Mouse (Mus musculus) retina, adult 2 months (tissue): ENCODE data around the gene Secisbp2.
"Not testable (repeated sequence)": the region's sequence is repeated elsewhere in the genome, so short reads cannot be mapped to it uniquely, and the experiment has no call there.

Experiments used
- DNase-seq: peaks from one replicate; pipeline ENCODE4 v3.0.0-alpha.2; 2012; ENCODE audit warnings: low read depth, low spot score

The Secisbp2 gene

DNA sequence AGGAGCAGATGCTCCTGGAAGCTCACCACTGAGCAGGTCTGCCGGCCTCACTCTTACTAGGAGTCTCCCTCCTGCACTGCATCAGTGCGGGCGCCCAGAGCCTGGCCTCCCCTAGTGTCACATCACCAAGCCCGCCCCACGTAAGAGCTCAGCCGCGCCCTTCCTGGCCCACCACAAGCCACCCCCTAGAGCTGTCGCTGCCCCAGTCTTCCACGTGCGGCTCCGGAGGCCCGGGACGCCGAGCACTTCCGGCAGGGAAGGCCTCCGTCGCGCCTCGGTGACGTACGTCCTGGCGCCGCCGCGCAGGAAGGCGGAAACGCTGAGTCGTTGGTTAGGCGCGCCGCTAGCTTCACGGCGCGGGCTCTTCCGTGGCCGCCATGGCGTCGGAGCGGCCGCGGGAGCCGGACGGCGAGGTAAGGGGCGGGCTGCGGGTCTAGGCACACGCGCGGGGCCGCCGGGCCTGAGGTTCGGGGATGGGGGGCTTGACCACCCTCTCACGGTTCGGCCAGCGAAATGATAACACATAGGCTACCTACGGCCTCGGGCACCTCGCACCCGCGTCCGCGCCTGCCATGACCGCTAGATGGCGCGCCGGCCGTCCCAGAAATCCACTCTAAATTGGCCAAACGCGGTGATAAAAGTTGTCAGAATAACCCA lies at the start of gene Secisbp2:
Gene Secisbp2, plus strand, starts transcription at position 290 of the 657 bp plus-strand sequence.
- DNase-seq: peak; percentile 83

DNA sequence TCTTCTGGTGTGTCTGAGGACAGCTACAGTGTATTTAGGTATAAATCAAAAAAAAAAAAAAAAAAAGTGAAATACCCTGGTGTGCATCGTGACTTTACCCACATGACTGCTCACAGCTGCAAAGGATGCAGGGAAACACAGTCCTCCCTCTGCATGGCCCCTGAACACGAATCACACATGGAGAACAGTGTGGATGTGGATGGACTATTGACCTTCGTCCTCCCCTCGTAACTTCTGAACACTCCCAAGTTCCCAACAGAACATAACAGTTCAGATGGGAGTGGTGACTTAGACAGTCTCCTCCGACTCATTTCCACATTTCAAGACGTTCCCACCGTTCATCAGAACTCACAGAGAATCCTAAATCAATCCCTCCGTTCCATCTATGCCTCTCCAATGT lies 48.7 kb upstream of the Secisbp2 start:
- no peak for DNase-seq

- DNase-seq: peak; percentile 16
These were observed 48.1 kb upstream of the Secisbp2 start for GRCm38 (mm10) chr13:51603221-51603893.

- no peak for DNase-seq
These were observed 47.6 kb upstream of the Secisbp2 start for GRCm38 (mm10) chr13:51603894-51604244.

DNA sequence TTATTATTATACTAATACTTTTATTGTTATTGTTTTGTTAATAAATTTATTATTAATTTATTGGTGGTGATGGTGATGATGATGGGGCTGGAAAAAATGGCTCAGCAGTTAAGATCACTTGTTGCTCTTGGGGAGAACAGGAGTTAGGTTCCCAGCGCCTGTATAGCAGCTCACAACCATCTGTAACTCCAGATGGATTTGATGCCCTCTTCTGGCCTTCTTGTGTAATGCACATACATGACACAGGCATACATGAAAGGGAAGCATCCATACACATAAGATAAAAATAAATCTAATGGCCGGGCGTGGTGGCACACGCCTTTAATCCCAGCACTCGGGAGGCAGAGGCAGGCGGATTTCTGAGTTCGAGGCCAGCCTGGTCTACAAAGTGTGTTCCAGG lies 42.3 kb upstream of the Secisbp2 start:
- no peak for DNase-seq

GRCm38 (mm10) chr13:51611060-51611459 lies 40.4 kb upstream of the Secisbp2 start:
- no peak for DNase-seq

GRCm38 (mm10) chr13:51611500-51611899 lies 40.0 kb upstream of the Secisbp2 start:
- no peak for DNase-seq

GRCm38 (mm10) chr13:51615815-51616214 lies 35.7 kb upstream of the Secisbp2 start:
- DNase-seq: no peak

- no peak for DNase-seq
These were observed 35.0 kb upstream of the Secisbp2 start for GRCm38 (mm10) chr13:51616417-51617044.

- no peak for DNase-seq
These were observed 34.2 kb upstream of the Secisbp2 start for GRCm38 (mm10) chr13:51617306-51617705.

GRCm38 (mm10) chr13:51617861-51618260 lies 33.6 kb upstream of the Secisbp2 start:
- peak; percentile 6 for DNase-seq

- no peak for DNase-seq
These were observed 32.9 kb upstream of the Secisbp2 start for GRCm38 (mm10) chr13:51618602-51619001.

DNA sequence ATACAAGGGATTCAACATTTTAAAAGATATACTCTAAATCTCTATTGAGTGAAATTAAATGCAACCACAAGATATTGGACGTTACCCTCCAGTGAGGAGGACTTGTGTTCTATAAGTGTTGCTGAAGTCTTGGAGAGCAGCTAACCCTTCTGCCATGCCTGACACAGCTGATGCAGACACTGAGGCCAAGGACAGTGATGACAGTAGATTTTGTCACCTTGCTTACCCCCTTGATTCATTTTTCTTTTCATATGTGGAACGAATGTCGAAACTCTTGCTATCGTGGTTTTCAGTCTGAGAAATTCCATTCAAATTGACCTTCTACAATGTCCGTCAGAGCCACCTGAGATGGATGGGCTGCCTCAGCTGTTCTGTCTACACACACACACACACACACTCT lies 28.9 kb upstream of the Secisbp2 start:
- no peak for DNase-seq

- DNase-seq: no peak
These were observed 27.8 kb upstream of the Secisbp2 start for GRCm38 (mm10) chr13:51623678-51624077.

DNA sequence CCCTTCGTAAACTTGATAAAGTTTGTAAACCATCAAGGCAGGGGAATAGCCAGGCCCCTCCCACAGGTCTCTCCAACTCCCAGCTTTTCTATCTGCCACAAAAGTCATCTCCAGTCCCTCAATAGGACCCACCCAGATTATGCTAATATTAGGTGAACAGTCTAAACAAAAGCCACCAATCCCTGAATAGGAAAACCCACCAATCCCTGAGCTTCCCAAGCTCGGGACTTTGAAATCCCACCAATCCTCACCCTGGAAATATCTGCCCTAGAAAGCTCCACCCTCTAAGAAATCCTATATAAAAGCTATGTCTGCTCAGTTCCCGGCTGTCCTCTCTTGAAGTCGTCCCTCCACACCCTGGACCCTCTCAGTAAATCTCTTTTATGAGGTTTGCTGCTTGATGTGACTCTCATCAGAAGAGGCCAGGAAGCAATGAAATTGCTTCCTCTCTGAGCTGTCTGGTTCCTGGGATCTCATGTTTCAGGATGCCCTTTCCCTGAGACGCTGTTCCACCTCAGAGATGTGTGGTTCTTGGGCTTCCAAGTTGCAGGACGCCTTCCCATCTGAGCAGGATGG lies 23.1 kb upstream of the Secisbp2 start:
- no peak for DNase-seq

- DNase-seq: no peak
These were observed 20.0 kb upstream of the Secisbp2 start for GRCm38 (mm10) chr13:51631354-51631992.

DNA sequence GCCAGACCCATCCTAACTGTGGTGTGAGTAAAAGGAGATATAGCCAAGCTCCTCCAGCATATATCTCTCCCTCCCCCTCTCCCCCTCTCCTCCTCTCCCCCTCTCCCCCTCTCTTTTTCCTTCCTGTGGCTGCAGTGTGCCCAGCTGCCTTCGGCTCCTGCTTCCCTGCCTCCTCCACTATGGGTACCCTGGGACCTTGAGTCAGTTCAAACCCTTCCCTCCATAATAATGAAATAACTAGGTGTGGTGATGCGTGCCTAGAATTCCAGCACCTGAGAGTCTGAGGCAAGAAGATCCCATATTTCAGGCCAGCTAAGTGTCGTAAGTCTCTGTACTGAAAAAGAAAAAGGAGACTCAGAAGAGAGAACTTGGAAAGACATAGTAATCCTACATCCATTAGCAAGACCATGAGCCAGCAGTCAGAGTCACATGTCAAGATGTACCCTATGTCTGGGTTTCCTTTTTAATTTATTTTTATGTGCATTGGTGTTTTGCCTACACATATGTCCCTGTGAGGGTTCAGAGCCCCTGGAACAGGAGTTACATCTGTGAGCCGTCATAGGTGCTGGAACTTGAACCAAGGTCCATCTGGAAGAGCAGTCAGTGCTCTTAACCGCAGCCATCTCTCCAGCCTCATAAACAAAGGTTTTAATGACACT lies 18.8 kb upstream of the Secisbp2 start:
- no peak for DNase-seq

GRCm38 (mm10) chr13:51635384-51635783 lies 16.1 kb upstream of the Secisbp2 start:
- not testable (repeated sequence) for DNase-seq

DNA sequence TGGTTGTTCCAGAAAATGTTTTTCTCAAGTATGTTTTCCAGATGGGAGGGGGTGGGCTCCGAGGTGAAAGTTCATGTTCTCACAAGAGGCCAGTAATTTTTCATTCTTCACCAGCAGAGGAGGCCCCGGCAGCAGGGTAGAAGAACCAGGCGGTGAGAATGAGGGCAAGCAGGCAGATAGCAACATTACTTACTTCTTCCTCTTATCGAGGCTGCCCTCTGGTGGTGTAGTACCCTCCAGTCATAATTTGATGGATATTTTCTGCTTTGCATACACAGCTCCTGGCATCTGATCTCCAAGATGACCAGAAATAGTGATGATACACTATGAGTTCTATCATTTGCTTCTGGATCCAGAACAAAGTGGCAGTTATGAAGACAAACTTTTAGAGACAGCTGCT lies 12.5 kb upstream of the Secisbp2 start:
- DNase-seq: no peak

DNA sequence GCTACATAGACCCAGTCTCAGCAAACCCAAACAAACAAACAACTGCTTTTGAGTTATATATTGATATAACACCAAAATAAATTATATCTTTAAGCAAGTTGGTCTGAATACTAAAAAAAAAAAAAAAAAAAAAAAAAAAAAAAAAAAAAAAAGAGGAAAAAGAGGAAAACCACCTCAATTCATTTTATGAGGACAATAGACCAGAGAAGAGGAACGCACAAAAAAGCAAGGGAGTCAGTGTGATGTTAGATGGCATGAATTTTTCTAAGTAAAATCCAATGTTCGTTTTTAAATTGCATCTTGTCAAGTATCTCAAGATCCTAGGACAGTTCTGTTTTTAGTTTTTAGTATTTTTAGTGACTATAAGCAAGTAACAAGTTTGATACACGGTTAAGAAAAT lies 10.1 kb upstream of the Secisbp2 start:
- no peak for DNase-seq

DNA sequence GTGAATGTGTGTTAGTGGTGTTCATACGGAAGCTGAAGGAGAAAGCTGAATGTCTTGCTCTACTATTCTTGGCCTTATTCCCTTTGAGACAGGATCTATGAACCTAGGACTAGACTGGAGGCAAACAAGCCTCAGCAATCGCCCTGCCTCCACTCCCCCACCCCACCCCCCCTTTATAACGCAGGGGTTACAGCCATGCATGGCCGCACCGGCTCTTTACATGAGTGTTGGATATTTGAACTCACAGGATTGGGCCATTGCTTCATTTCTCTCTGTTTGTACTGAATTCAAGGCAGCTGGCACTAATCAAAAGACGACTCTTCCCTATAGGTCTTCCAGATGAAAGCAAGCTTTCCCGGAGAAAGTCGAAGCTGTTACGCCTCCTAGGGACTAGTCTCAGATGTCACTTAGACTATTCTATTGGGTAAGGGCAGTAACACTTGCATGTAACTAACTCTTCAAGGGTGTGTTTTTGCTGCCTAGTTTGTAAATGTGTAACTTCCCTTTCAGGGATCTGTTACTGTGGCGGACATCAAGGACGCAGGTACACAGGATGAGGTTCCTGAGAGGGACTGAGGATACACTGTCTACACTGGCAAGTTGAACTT lies 9.2 kb upstream of the Secisbp2 start:
- no peak for DNase-seq
